Mouse (Mus musculus): ENCODE results near the gene Vwa1. TPM values are rescaled to one million over a fixed set of nuclear protein-coding genes. Genes with fewer than 3 reads are reported as not detected.
"Not testable (repeated sequence)": the region's sequence is repeated elsewhere in the genome, so short reads cannot be mapped to it uniquely, and the experiment has no call there.

Vwa1 gene
- polyA plus RNA-seq, 1 experiment from 2014 or later = 12.7 TPM

GRCm38 (mm10) chr4:155745136-155745535 lies 29.4 kb downstream of the Vwa1 start:
- DNase-seq (ENCODE audit: low spot score) (no peak), ATAC-seq (ENCODE audit: low read depth) (no peak)
- H3K4me3 ChIP-seq (ENCODE audit: low read depth, low read length) = no peak overlapping the region
- no peaks in the 10 kb centered on the region for H3K27me3 ChIP-seq (replicated peaks; ENCODE audit: control insufficient read depth, insufficient read depth, low read length)
- H3K4me1 ChIP-seq (ENCODE audit: control insufficient read depth, insufficient read depth, low read length) = no peaks in the 10 kb centered on the region
- H3K27ac ChIP-seq (replicated peaks; ENCODE audit: low read depth, low read length) = no peak overlapping the region
- peaks cover 92% of the 10 kb centered on the region for H3K36me3 ChIP-seq (ENCODE audit: control insufficient read depth, insufficient read depth, low read length)
- no peaks in the 10 kb centered on the region for H3K9me3 ChIP-seq (ENCODE audit: control insufficient read depth, low read length)
- H3K9ac ChIP-seq (ENCODE audit: low read depth, low read length) = no peak overlapping the region
- WGBS = 86% methylated on average over 5 of the region's 5 CpGs
- no peak overlapping the region for H3K4me2 ChIP-seq (ENCODE audit: low read depth, low read length)

GRCm38 (mm10) chr4:155744474-155744873 lies 30.0 kb downstream of the Vwa1 start:
- Histone ChIP-seq H3K9me3 (ENCODE audit: control insufficient read depth, low read length) (no peaks in the 10 kb centered on the region), H3K4me1 (ENCODE audit: control insufficient read depth, insufficient read depth, low read length) (no peaks in the 10 kb centered on the region), H3K4me3 (ENCODE audit: low read depth, low read length) (no peak overlapping the region), H3K27me3 (replicated peaks; ENCODE audit: control insufficient read depth, insufficient read depth, low read length) (no peaks in the 10 kb centered on the region), H3K36me3 (ENCODE audit: control insufficient read depth, insufficient read depth, low read length) (peaks cover 88% of the 10 kb centered on the region), H3K27ac (replicated peaks; ENCODE audit: low read depth, low read length) (no peak overlapping the region), H3K9ac (ENCODE audit: low read depth, low read length) (no peak overlapping the region), H3K4me2 (ENCODE audit: low read depth, low read length) (no peak overlapping the region)
- WGBS = 94% methylated on average over 8 of the region's 8 CpGs
- no peak for ATAC-seq (ENCODE audit: low read depth)
- DNase-seq (ENCODE audit: low spot score) = no peak

GRCm38 (mm10) chr4:155742684-155743083 lies 31.8 kb downstream of the Vwa1 start:
- H3K4me2 ChIP-seq (ENCODE audit: low read depth, low read length) = no peak overlapping the region
- H3K4me1 ChIP-seq (ENCODE audit: control insufficient read depth, insufficient read depth, low read length) = no peaks in the 10 kb centered on the region
- no peak overlapping the region for H3K4me3 ChIP-seq (ENCODE audit: low read depth, low read length)
- no peak for DNase-seq (ENCODE audit: low spot score)
- H3K9me3 ChIP-seq (ENCODE audit: control insufficient read depth, low read length) = no peaks in the 10 kb centered on the region
- 89% methylated on average over 5 of the region's 5 CpGs for WGBS
- no peak overlapping the region for H3K27ac ChIP-seq (replicated peaks; ENCODE audit: low read depth, low read length)
- no peak for ATAC-seq (ENCODE audit: low read depth)
- no peaks in the 10 kb centered on the region for H3K27me3 ChIP-seq (replicated peaks; ENCODE audit: control insufficient read depth, insufficient read depth, low read length)
- no peak overlapping the region for H3K9ac ChIP-seq (ENCODE audit: low read depth, low read length)
- H3K36me3 ChIP-seq (ENCODE audit: control insufficient read depth, insufficient read depth, low read length) = peaks cover 70% of the 10 kb centered on the region

GRCm38 (mm10) chr4:155740681-155741080 lies 33.8 kb downstream of the Vwa1 start:
- H3K4me1 ChIP-seq (ENCODE audit: control insufficient read depth, insufficient read depth, low read length); H3K9ac ChIP-seq (ENCODE audit: low read depth, low read length); H3K27me3 ChIP-seq (replicated peaks; ENCODE audit: control insufficient read depth, insufficient read depth, low read length); H3K27ac ChIP-seq (replicated peaks; ENCODE audit: low read depth, low read length); DNase-seq (ENCODE audit: low spot score); H3K4me3 ChIP-seq (ENCODE audit: low read depth, low read length); H3K9me3 ChIP-seq (ENCODE audit: control insufficient read depth, low read length); H3K4me2 ChIP-seq (ENCODE audit: low read depth, low read length); ATAC-seq (ENCODE audit: low read depth): not testable (repeated sequence)
- H3K36me3 ChIP-seq (ENCODE audit: control insufficient read depth, insufficient read depth, low read length) = peaks cover 66% of the 10 kb centered on the region
- 85% methylated on average over 10 of the region's 10 CpGs for WGBS

GRCm38 (mm10) chr4:155739741-155740636 lies 34.5 kb downstream of the Vwa1 start:
- 84% methylated on average over 36 of the region's 37 CpGs for WGBS
- H3K4me2 ChIP-seq (ENCODE audit: low read depth, low read length) = no peak overlapping the region
- H3K9ac ChIP-seq (ENCODE audit: low read depth, low read length) = no peak overlapping the region
- DNase-seq (ENCODE audit: low spot score) = no peak
- no peak overlapping the region for H3K4me3 ChIP-seq (ENCODE audit: low read depth, low read length)
- peaks cover 60% of the 10 kb centered on the region for H3K36me3 ChIP-seq (ENCODE audit: control insufficient read depth, insufficient read depth, low read length)
- peaks cover 6% of the 10 kb centered on the region for H3K4me1 ChIP-seq (ENCODE audit: control insufficient read depth, insufficient read depth, low read length)
- no peaks in the 10 kb centered on the region for H3K9me3 ChIP-seq (ENCODE audit: control insufficient read depth, low read length)
- no peak overlapping the region for H3K27ac ChIP-seq (replicated peaks; ENCODE audit: low read depth, low read length)
- H3K27me3 ChIP-seq (replicated peaks; ENCODE audit: control insufficient read depth, insufficient read depth, low read length) = no peaks in the 10 kb centered on the region
- no peak for ATAC-seq (ENCODE audit: low read depth)

- Histone ChIP-seq H3K27me3 (replicated peaks; ENCODE audit: control insufficient read depth, insufficient read depth, low read length) (no peaks in the 10 kb centered on the region), H3K9me3 (ENCODE audit: control insufficient read depth, low read length) (no peaks in the 10 kb centered on the region)
- ATAC-seq (ENCODE audit: low read depth) = no peak
Measured at GRCm38 (mm10) chr4:155739152-155739551, 35.3 kb downstream of the Vwa1 start.

GRCm38 (mm10) chr4:155738262-155738661 lies 36.2 kb downstream of the Vwa1 start:
- 53% methylated on average over 8 of the region's 8 CpGs for WGBS
- H3K4me3 ChIP-seq (ENCODE audit: low read depth, low read length) = no peak overlapping the region
- no peak overlapping the region for H3K27ac ChIP-seq (replicated peaks; ENCODE audit: low read depth, low read length)
- H3K4me2 ChIP-seq (ENCODE audit: low read depth, low read length) = no peak overlapping the region
- DNase-seq (ENCODE audit: low spot score) (no peak), ATAC-seq (ENCODE audit: low read depth) (no peak)
- no peak overlapping the region for H3K9ac ChIP-seq (ENCODE audit: low read depth, low read length)
- no peaks in the 10 kb centered on the region for H3K9me3 ChIP-seq (ENCODE audit: control insufficient read depth, low read length)
- peaks cover 10% of the 10 kb centered on the region for H3K4me1 ChIP-seq (ENCODE audit: control insufficient read depth, insufficient read depth, low read length)
- H3K27me3 ChIP-seq (replicated peaks; ENCODE audit: control insufficient read depth, insufficient read depth, low read length) = no peaks in the 10 kb centered on the region
- H3K36me3 ChIP-seq (ENCODE audit: control insufficient read depth, insufficient read depth, low read length) = peaks cover 46% of the 10 kb centered on the region

More at GRCm38 (mm10) chr4:155739152-155739551, 35.3 kb downstream of the Vwa1 start:
- DNase-seq (ENCODE audit: low spot score) = no peak
- Histone ChIP-seq H3K4me2 (ENCODE audit: low read depth, low read length) (no peak overlapping the region), H3K36me3 (ENCODE audit: control insufficient read depth, insufficient read depth, low read length) (peaks cover 55% of the 10 kb centered on the region), H3K27ac (replicated peaks; ENCODE audit: low read depth, low read length) (no peak overlapping the region), H3K4me3 (ENCODE audit: low read depth, low read length) (no peak overlapping the region), H3K9ac (ENCODE audit: low read depth, low read length) (no peak overlapping the region; the same call in 1 of the 2 replicates), H3K4me1 (ENCODE audit: control insufficient read depth, insufficient read depth, low read length) (peaks cover 6% of the 10 kb centered on the region)
- WGBS = 82% methylated on average over 6 of the region's 6 CpGs

GRCm38 (mm10) chr4:155736421-155736820 lies 38.1 kb downstream of the Vwa1 start:
- ATAC-seq (ENCODE audit: low read depth) = no peak
- Histone ChIP-seq H3K27me3 (replicated peaks; ENCODE audit: control insufficient read depth, insufficient read depth, low read length) (no peaks in the 10 kb centered on the region), H3K36me3 (ENCODE audit: control insufficient read depth, insufficient read depth, low read length) (peaks cover 47% of the 10 kb centered on the region; the same call in 1 of the 2 replicates), H3K9me3 (ENCODE audit: control insufficient read depth, low read length) (no peaks in the 10 kb centered on the region), H3K4me1 (ENCODE audit: control insufficient read depth, insufficient read depth, low read length) (peaks cover 10% of the 10 kb centered on the region), H3K9ac (ENCODE audit: low read depth, low read length) (no peak overlapping the region), H3K4me2 (ENCODE audit: low read depth, low read length) (peak overlapping the region; percentile 78), H3K4me3 (ENCODE audit: low read depth, low read length) (no peak overlapping the region; the same call in 1 of the 2 replicates), H3K27ac (replicated peaks; ENCODE audit: low read depth, low read length) (no peak overlapping the region)
- no peak for DNase-seq (ENCODE audit: low spot score)
- 91% methylated on average over 5 of the region's 5 CpGs for WGBS

Data from embryonic facial prominence, embryonic 14.5 days (tissue).